Mouse (Mus musculus): ENCODE results near the gene 4933406M09Rik.

GRCm38 (mm10) chr1:134405509-134406413 is 20.0 kb downstream of the 4933406M09Rik start, which contains the start of gene Cyb5r1:
- TF ChIP-seq CTCF (conservative IDR thresholded peaks at IDR 0.05; ENCODE audit: low read length): no peak
- TF ChIP-seq POU5F1 (IDR thresholded peaks at IDR 0.05; ENCODE audit: borderline replicate concordance, low read length): no peak
